Mouse (Mus musculus) megakaryocyte-erythroid progenitor cell, adult 5-6 weeks (primary cell): ENCODE data around the gene Nell2. TPM values are rescaled to one million over a fixed set of nuclear protein-coding genes. Genes with fewer than 3 reads are reported as not detected.

Experiments
- ATAC-seq: replicated peaks from 2 replicates; pipeline ENCODE4 v1.8.0; 2016; ENCODE audit warnings: mild to moderate bottlenecking, inconsistent platforms; ENCODE audit not compliant: severe bottlenecking, poor library complexity, low FRiP score, low TSS enrichment
- total RNA-seq, 2 experiments: library from RNA; stranded (forward) in 1 of 2; stranded (reverse) in 1 of 2; fragments of 200-1000, 215-1000 nt in 1 of 2; fragments of >200 nt in 1 of 2; fragmentation: Nextera tagmentation in 1 of 2; gene quantifications; 2 replicates each; pipeline ENCODE4 v1.2.3; 2014 to 2017

Gene Nell2
- total RNA-seq, 2 experiments from 2014 or later, result not detected

- ATAC-seq, result no peak
Observed at GRCm38 (mm10) chr15:95028862-95029486, 499.4 kb downstream of the Nell2 start.

Other genes starting within 250 kb of the Nell2 start
- gene Dbx2, start 127.4 kb upstream of the Nell2 start, total RNA-seq (2014; fragmentation: Nextera tagmentation), result not detected in 2 replicates
- gene Dbx2, start 127.4 kb upstream of the Nell2 start, total RNA-seq (2017), result not detected in 2 replicates